Mouse (Mus musculus) embryo, embryonic 10.5 days (tissue): ENCODE data around the gene Tmprss6.

Experiments
- DNase-seq: peaks from one replicate; pipeline ENCODE4 v3.0.0-alpha.2; 2015; ENCODE audit warnings: low spot score

The Tmprss6 gene

GRCm38 (mm10) chr15:78414157-78414556 is 54.3 kb downstream of the Tmprss6 start:
- DNase-seq: no peak

- DNase-seq: no peak
Observed at GRCm38 (mm10) chr15:78413719-78414117, 54.7 kb downstream of the Tmprss6 start.

GRCm38 (mm10) chr15:78413083-78413718 is 55.2 kb downstream of the Tmprss6 start:
- no peak for DNase-seq

GRCm38 (mm10) chr15:78409570-78410052 is 58.8 kb downstream of the Tmprss6 start:
- no peak for DNase-seq

GRCm38 (mm10) chr15:78406293-78406934 is 62.0 kb downstream of the Tmprss6 start, which contains the start of gene Mpst:
Mpst (plus strand) TSS chr15:78406416.
- DNase-seq: peak; percentile 92

GRCm38 (mm10) chr15:78405517-78406211 is 62.8 kb downstream of the Tmprss6 start, which contains the start of gene Tst:
Tst (minus strand) TSS chr15:78405907.
- DNase-seq: peak; percentile 91

- DNase-seq: no peak
Observed at GRCm38 (mm10) chr15:78405098-78405497, 63.3 kb downstream of the Tmprss6 start.

GRCm38 (mm10) chr15:78403896-78404295 is 64.5 kb downstream of the Tmprss6 start:
- DNase-seq: no peak

GRCm38 (mm10) chr15:78403301-78403741 is 65.1 kb downstream of the Tmprss6 start:
- DNase-seq: no peak

- no peak for DNase-seq
Observed at GRCm38 (mm10) chr15:78402423-78402822, 66.0 kb downstream of the Tmprss6 start.

- no peak for DNase-seq
Observed at GRCm38 (mm10) chr15:78401921-78402320, 66.5 kb downstream of the Tmprss6 start.

GRCm38 (mm10) chr15:78401345-78401744 is 67.1 kb downstream of the Tmprss6 start:
- DNase-seq: no peak

GRCm38 (mm10) chr15:78395478-78395962 is 72.9 kb downstream of the Tmprss6 start, which contains the start of gene Tex33:
Tex33 (minus strand) TSS chr15:78395912.
- no peak for DNase-seq

GRCm38 (mm10) chr15:78390855-78391254 is 77.6 kb downstream of the Tmprss6 start:
- DNase-seq: no peak
